Mouse (Mus musculus): ENCODE results near the gene Scarb2.
"Not testable (repeated sequence)": the region's sequence is repeated elsewhere in the genome, so short reads cannot be mapped to it uniquely, and the experiment has no call there.

Scarb2 gene

DNA sequence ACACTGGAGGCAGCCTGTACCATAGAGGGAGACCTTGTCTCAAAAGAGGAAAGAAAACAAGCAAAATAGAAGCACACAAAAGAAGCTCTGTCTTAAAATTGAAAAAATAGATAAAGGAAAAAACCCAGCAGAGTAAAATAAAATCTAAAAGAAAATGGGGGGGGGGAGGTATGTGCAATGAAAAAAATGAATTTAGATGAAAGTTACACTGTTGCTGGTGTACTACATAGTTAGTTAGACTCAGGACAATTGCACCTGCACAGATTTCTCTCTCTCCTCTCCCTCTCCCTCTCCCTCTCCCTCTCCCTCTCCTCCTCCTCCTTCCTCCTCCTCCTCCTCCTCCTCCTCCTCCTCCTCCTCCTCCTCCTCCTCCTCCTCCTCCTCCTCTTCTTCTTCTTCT is at the start of gene Scarb2:
Gene Scarb2, minus strand, starts transcription at position 101 of the 400 bp plus-strand sequence.
- no peak for DNase-seq (ENCODE audit: low spot score in 2 of 2)

DNA sequence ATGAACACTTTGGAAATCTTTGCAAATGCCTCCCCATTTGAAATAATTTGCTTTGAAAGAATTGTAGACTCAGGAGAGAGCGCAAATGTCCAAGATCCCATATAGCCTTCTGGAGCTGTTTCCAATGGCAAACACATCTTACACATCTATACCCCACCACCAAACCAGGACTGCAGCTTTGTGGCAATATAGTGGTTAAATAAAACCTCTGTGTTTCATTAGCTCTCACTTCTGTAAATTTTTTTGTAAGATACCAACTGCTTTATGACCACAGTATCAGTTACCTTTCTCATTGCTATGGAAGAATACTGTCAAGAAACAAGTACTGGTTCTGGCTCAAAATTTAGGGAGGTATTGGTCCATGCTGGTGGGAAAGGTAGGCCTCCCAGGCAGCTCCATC is 49.3 kb upstream of the Scarb2 start:
- no peak for DNase-seq (ENCODE audit: low spot score in 2 of 2)

DNA sequence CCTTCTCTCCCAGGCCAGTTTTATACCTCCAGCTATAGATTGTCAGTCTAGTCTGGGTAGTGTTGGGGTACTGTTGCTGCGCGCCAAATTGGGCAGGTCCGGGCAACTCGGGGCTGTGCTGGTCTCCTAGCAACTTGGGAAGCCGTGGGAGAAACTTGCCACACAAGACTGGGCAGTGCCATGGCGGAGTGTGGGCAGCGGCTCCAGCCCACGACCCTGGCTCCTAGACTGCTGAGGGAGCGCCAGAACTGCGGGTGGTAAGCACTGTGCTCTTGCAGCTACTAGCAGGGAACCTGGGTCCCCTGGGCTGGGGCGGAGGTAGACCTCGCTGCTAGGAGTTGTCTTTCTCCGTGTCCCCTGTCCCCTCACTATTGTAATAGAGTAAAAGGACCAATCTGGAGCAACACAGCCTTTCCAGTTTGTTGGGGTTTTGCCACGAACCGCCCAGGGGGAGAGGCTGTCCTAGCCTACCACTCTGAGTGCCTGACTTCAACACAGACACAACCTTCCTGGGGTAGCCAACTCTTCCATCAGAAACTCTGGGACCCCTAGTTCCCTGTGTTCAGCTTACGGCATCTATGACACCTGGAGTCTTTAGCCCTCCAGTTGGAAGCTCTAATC is 48.4 kb upstream of the Scarb2 start, which contains the start of gene Fam47e:
Gene Fam47e, plus strand, starts transcription at position 179 of the 621 bp plus-strand sequence.
- DNase-seq (ENCODE audit: low spot score in 2 of 2), result no peak

DNA sequence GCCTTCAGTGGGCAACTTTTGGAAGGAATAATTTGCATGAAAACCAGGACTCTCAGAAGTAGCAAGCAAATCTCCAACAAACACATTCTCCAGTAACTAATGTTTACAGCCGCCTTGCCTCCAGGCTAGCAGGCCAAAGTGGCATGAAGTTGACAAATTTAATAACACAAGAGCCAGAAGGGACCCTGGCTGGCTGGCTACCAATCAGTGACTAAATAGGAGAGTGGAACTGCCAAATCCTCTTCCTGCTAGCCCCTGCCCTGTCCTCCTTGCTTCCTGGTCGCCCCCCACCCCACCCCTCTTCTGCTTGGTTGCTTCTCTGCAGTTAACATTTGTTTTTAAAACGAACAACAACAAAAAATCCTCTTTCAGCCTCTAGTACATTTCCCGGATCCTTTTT is 47.8 kb upstream of the Scarb2 start:
- DNase-seq (ENCODE audit: low spot score in 2 of 2), result no peak

DNA sequence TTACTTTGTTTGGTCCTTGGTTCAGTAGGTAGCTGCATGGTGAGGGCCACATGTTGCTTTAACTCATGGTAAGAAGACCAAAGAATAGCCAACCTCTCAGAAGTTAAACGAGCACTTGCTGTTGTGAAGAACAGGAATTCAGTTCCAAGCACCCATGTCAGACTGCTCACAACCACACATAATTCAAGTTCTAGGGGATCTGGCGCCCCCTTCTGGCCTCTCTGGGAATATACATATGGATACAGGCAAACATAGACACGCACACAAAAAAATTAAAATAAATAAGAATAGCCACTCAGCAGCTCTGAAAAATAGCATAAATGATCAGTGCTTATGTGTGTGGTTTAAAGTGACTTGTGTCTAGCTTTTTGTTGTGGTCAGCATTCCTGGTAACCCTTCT is 47.3 kb upstream of the Scarb2 start:
- peak in 1 of 2 experiments; percentile 26 for DNase-seq (ENCODE audit: low spot score in 2 of 2)

DNA sequence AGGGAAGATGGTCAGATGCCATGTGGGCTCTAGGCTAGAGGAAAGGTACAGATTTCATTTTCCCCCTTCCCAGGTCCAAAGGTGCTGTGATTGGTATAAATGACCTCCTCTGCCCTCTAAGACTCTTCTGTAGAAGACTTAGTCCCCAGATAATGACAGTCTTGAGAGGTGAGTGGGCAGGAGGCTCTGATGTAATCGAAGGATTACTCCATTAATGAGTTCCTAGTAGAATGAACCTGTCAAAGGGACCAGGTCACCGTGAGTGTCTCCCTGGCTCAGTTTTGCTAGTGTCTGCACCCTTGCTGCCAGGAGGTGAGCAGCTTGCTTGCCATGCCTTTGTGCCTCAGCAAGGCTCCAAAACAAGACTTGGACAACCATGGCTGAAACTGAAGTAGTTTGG is 46.0 kb upstream of the Scarb2 start:
- DNase-seq (ENCODE audit: low spot score in 2 of 2), result no peak

DNA sequence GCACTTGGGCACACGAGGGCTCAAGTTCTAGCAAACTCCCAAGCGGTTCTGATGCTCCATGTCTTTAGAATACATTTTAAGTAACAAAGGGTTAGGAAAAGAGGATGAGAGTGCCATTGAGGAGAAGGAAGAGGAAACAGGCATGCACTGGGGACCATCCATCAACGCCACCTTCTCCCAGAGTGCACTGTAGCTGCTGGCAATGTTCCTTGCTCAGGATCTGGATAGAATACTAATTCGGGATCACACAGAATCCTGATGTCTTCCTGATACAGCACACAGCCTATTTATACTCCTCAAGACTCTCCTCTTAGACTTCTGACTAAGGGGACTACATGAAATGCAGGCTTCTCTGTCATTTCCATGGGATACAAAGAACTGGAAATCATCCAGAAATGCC is 33.1 kb upstream of the Scarb2 start:
- DNase-seq (ENCODE audit: low spot score in 2 of 2), result no peak

DNA sequence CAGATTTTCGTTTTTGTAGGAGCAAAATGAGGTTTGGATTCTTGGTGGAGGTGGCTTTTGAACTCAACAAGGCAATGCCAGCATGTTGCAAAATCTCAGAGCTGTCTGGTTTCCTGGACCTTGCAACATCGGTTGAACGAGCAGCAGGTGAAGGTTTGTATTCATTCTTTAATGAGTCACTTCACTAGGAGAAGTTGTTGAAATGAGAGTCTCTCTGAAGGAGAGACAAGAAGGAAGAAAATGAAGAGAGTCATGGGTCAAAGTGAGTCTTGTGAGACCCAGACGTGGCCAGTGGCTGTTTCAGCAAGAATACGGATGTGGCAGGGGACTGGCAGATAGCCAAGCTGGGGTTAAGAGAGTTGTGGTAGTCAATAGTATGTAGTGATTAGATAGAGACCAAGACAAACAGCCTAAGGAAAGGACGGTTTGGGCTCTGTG is 18.2 kb upstream of the Scarb2 start:
- no peak for DNase-seq (ENCODE audit: low spot score in 2 of 2)

DNA sequence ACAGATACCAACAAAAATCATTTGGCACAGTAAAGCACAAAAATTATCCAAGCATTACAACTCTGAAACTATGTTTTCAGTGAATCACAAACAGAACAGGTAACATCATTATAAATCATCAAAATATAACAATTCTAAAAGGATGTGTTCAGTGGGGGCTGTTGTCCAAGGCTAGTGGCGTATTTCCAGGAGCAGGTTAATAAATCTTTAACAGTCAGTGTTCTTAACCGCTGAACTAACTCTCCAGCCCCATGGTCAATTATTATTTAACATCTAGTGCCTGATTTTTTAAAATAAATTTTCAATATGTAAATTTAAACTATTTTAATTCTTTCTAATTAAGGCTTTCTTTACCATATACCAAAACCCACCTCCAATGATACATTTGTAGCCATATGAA is 14.5 kb upstream of the Scarb2 start:
- not testable (repeated sequence) for DNase-seq (ENCODE audit: low spot score in 2 of 2)

DNA sequence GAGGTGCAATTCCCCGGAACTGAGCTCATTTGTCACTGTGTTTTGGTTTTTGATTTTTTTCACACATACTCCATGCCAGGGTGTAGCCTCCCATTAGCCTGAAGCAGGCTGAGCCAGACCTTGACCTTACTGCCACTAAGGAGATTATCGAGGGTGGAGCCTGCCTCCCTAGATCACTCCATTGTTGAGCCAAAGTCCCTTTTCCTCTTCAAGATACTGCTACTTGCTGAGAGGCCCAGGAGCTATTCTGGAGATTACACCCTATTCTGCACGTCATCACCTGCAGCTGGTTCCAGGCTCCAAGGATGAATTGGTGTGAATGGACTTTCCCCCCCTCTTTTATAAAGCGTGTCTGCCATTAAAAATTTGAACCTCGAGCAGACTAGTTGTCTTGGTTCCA is 5.4 kb upstream of the Scarb2 start:
- DNase-seq (ENCODE audit: low spot score in 2 of 2), result no peak

DNA sequence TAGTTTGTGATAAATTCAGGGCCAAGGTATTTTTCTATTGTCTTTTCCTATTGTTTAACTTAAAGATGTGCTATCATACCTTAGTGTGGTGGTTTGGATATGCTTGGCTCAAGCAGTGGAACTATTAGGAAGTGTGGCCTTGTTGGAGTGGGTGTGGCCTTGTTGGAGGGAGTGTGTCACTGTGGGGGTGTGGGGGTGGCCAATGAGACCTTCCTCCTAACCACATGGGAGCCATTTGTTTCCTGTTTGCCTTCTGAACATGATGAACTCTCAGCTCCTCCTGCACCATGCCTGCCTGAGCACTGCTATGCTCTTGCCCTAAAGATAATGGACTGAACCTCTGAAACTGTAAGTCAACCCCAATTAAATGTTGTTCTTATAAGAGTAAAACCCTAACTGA is 4.6 kb upstream of the Scarb2 start:
- no peak for DNase-seq (ENCODE audit: low spot score in 2 of 2)

DNA sequence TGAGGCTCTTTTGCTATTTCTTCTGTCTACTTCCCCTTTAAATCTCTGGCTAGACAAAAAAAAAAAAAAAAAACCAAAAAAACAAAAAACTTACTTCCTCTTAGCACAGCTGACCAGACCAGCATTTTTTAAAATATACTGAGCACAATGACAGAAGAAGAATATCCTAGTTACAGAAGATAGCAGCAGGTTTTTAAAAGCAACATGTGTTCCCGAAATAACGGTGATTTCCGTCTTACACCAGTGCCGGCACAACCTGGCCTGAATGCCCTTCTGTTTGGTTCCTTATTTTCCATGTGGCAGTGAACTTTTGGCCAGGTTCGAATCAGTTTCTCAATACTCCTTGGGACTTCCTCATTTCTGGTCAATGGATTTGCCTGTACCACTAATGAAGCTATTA is 2.2 kb upstream of the Scarb2 start:
- no peak for DNase-seq (ENCODE audit: low spot score in 2 of 2)

DNA sequence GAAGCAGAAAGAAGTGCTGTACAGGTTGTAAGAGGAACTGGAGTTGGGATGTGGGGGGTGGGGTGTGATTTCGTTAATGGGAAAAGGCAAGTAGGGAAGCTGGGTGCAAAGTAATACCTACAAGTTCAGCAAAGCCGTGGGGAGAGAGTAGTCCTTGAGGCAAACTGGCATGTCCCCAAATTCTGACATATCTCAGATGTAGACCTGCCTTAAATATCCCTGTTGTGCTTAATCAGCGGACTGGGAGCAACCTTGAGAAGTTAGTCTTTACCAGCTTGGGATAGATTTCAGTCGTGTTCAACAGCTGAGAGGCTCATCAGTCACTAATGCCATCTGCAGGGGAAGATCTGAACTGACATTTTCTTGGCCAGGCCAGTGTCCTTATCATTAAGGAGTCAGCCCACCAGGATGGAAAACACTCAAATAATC is 318 bp downstream of the Scarb2 start:
- peak; percentile 44 to 55 for DNase-seq (ENCODE audit: low spot score in 2 of 2)

DNA sequence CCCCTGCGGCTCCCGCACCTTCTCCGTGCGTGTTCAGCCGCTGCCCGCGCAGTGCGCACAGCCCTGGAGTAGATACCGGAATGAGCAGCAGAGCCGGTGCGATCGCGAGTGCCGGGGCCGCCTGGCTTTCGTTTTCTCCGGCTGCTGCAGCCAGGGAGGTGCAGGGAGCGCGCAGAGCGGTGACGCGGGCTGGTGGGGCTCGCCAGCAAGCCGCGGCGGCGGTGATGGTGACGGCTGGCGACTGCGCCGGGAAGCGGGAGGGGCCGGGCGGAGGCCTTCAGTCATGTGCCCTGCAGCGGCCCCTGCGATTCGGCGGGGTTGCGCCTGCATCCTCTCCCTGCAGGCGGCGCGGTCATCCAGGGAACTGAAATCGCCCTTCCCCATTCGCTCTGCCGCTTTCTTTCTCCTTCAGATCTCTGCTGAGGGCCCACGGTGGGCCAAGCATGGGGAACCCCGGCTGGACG is 1.2 kb downstream of the Scarb2 start:
- DNase-seq (ENCODE audit: low spot score in 2 of 2), result peak; percentile 86 to 87

DNA sequence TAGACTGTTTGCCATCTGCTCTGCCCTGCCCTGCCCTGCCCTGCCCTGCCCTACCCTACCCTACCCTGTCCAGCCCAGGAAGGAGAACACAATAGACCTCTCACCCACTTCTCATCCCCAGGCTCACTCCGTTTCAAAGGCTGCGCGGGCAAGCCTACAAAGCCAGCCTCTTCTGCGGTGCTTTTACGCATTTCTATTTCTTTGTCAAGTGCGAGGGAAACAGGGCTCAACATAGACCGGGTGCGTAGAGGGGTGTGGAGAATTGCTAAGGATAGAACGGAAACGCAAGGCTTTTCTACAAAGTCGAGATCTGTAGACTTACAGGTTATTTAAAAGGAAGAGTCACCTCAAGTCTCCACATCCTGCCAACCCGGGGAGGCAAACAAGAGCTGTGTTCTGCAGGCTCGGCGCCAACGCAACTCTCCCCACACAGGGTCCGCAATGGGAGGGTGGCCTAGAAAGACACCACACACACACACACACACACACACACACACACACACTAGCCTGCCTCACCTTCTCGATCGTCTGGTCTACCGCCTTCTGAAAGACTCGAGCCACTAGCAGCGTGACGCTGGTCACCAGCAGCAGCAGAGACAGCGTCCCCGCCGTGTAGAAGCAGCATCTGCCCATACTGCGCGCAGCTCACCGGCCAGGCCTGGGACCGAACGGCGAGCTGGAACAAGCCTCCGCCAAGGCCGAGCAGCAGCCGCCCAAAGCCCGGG is 1.8 kb downstream of the Scarb2 start:
- DNase-seq (ENCODE audit: low spot score in 2 of 2), result peak; percentile 69 to 73

DNA sequence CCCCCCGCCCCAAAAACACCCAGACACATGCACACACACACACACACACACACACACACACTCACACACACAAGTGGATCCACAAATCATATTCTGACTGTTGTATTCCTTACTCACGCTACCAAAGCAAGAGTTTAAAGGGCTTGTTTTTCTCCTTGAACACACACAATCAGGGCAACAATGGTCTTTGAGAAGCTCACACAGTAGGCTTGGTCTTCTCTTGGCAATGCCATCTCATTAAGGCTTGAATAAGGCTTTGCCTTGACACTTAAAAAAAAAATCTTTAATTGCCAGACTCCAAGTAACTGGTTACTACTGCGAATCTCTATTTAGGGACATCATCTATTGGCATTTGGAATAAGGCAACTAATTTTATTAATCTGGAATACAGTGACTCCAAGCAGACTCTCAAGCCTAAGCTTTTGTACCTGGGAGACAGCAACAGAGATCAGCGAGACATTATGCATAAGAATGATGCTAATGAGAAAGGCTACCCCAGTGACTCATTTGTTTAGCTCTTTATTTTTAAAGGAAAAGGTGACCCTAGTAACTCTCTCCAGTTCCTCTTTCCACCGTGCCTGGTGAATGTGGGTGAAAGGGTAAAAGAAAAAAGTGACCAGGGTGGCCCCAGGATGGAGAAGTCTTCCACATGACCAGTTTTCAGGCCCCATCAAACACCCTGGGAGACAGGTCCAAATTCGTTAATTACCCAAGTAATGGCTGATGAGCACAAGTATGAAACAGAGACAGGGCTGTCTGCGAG is 2.6 kb downstream of the Scarb2 start:
- no peak for DNase-seq (ENCODE audit: low spot score in 2 of 2)

DNA sequence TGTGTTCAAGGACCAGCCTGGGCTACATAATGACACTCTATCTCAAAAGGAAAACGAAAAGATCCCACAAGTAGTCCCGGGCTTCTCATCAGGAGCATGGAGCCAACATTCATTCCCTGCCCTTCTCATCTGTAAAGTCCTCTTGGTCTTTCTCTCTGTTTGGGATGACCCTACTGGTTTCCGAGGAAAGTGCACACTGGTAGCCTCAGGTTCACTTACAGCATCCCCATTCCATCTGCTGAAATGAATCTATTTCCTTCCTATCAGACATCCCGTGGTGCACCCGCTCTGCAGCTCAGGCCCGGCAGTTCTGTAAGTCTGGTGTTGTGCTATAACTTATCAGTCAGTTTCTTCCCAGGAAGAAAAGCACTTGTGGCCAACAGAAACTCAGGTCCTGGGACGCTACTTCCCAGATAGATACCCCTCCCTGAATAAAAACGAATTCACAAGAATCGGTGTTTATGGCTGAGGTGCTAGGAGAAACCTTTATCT is 3.2 kb downstream of the Scarb2 start:
- peak; percentile 20 to 21 for DNase-seq (ENCODE audit: low spot score in 2 of 2)

DNA sequence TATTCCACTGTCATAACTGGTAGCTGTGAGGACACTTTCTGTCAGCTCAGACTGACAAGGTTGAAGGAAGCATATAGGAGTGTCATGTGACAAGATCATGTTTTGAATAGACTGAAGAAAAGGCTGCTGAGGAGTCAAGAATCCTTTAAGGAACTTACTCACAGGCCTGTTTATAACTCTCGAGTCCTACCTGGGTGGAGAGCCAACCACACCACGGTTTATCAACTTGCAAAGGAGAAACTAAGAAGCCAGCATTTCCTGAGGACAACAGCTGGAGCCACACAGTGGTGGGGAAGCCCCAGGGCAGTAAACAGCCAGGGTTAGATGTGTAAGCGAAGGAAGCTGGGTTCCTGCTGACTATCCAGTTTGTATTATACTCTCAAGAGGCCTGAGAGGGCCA is 7.3 kb downstream of the Scarb2 start:
- DNase-seq (ENCODE audit: low spot score in 2 of 2), result no peak

DNA sequence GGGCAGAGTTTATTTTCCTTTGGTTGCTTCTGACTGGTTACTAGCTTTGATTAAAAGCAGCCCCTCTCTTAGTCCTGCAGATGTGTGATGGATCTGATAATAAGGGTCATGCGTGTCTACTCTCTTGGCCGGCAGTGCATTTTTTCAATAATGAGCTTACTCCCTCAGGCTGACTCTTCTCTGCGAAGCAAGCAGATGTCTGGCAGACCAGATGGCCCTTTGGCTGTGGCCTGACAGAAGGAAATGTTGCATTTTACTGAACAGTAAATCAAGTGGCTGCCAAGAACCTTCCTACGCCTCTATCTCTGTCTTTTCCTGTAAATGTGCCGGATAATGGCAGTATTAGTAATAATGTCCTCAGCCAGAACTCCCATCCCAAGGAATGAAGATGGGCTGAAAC is 8.0 kb downstream of the Scarb2 start:
- DNase-seq (ENCODE audit: low spot score in 2 of 2), result no peak

DNA sequence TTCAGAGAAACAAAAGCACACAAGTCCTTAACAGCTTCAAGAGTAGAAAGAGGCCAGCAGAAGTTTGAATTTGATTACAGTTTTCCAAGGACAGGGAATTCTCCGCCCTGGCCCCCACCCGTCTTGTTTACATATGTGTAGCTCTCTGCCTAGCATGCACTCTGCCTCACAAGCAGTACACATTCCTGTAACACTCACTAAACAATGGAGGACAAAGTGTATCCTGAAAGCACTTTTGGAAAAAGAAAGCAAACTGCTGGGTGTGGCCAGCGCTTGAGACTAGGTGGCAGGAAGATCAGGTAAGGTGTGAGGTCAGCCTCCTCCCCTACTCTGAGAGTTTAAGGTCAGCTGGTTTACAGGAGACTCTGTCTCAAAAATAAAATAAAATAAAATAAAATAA is 8.4 kb downstream of the Scarb2 start:
- DNase-seq (ENCODE audit: low spot score in 2 of 2), result no peak

DNA sequence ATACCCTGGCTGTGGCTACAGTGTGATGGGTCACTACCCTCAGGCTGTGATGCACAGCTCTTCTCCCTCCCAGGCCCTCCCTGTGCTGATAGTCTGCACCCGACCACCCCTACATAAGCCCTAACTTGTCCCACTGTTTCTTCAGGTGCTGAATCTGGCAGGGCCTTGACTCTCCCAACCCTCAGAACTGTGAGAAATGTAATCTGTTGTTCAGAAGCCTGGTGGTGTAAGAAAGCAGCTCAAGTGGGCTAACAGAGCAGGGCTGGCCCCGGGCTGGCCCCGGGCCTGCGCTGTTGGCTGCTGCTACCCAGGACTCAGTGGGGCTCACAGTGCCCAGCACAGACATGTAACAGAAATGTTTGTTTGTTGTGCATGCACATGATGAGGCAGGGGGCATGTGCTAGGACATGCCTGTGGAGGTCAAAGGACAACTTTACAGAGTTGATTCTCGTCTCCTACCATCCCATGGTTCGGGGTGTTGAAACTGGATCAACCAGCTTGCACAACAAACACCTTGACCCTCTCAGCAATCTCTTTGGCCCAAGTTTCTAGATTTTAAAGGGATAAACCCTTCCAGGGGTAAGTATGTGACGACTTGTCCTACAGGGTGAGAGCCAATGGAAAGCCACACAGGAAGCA is 10.7 kb downstream of the Scarb2 start:
- DNase-seq (ENCODE audit: low spot score in 2 of 2), result peak in 1 of 2 experiments; percentile 3

DNA sequence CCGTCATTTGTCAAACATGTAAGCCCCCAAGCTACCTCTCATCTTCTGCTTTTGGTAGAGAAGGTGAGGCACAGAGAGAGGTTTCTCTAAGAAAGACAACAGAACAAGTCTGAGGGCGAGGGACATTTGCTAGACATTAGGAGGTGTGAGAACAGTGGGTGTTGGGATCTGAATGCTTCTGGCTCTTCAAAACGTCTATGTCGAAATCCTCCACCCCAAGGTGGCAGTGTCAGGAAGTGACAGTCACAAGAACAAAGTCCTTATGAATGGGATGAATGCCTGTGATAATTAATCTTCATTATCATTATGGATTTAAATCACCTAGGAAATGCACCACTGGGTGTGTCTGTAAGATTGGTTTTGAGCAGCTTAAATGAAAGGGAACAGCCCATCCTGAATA is 11.3 kb downstream of the Scarb2 start:
- peak; percentile 20 to 32 for DNase-seq (ENCODE audit: low spot score in 2 of 2)
